Mouse (Mus musculus): ENCODE data around the gene Zcchc9.
"Not testable (repeated sequence)": the region's sequence is repeated elsewhere in the genome, so short reads cannot be mapped to it uniquely, and the experiment has no call there.

Zcchc9 gene

GRCm38 (mm10) chr13:91807155-91807839 is at the start of gene Zcchc9:
Zcchc9 (minus strand) TSS chr13:91807705.
- in situ Hi-C loops (cut with MboI, MseI) = no loop called here

DNA sequence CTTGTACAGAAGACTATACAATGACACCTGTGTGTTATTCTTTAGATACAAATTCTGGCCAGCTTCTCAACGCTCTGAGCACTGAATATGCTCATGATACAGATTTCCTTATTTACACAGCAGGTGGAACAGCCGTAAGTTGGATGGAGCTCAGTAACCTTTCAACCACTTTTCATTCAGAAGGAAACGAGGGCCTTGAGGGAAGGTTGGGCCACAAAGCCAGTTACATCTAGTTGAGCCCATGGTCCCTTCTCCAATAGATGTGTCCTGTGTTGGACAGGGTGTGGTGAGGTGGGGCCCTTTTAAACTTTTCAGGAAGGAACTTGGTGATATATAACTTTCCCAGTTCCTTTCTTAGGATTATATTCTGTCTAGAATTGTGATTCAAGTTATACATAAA is 46.9 kb upstream of the Zcchc9 start:
- in situ Hi-C loops (cut with MboI, MseI) = no loop called here

DNA sequence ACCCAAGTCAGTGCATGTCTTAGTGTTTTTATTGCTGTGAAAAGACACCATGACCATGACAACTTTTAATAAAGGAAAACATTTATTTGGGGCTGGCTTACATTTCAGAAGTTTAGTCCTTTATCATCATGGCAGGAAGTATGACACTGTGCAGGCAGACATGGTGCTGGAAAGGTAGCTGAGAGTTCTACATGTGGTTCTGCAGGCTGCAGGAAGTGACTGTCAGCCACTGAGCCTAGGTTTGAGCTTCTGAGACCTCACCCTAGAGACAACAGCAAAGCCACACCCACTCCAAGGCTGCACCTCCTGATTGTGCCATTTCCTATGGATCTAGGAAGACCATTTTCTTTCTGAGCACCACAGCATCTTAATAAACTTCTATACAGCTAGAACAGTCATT is 20.4 kb upstream of the Zcchc9 start:
- in situ Hi-C loops (cut with MboI, MseI) = no loop called here

DNA sequence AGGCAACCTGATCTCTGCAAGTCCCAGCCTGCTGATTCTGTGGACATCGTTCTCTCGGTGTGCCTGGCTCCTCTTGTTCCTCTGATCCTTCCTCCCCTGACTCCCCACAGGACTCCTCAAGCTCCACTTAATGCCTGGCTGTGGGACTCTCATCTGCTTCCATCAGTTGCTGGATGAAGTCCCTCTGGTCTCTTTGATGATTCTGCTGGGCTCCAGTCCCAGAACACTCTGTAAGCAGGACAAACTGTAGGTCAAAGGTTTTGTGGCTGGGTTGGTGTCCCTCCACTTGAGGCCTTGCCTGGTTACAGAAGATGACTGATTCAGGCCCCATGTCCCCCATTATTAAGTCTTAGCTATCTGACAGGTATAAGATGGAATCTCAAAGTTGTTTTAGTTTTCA is 18.6 kb upstream of the Zcchc9 start:
- in situ Hi-C loops (cut with MboI, MseI) = no loop called here

GRCm38 (mm10) chr13:91824845-91825550 is 17.5 kb upstream of the Zcchc9 start:
- in situ Hi-C loops (cut with MboI, MseI) = no loop called here

GRCm38 (mm10) chr13:91823735-91824134 is 16.2 kb upstream of the Zcchc9 start:
- in situ Hi-C loops (cut with MboI, MseI) = no loop called here

- in situ Hi-C loops (cut with MboI, MseI) = no loop called here
Measured at GRCm38 (mm10) chr13:91814670-91815069, 7.2 kb upstream of the Zcchc9 start.

DNA sequence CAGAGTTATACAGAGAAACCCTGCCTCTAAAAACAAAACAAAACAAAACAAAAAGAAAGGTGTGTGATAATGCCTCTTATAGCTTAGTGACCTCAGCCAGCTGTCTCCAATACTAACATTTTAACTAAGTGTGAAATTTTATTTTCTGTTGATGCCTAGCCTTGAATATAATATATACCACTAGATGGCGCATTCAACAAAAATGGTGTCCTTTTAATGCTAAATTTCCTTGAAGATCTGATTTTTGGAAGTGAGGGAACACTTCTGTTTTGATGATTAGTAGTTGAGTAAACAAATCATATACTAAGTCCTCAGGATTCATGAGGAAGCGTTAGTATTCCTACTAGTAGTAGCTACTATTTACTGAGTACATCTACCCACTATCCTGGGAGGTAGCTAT is 2.0 kb upstream of the Zcchc9 start:
- in situ Hi-C loops (cut with MboI, MseI) = no loop called here

GRCm38 (mm10) chr13:91807874-91808575 is 520 bp upstream of the Zcchc9 start:
- in situ Hi-C loops (cut with MboI, MseI) = no loop called here

DNA sequence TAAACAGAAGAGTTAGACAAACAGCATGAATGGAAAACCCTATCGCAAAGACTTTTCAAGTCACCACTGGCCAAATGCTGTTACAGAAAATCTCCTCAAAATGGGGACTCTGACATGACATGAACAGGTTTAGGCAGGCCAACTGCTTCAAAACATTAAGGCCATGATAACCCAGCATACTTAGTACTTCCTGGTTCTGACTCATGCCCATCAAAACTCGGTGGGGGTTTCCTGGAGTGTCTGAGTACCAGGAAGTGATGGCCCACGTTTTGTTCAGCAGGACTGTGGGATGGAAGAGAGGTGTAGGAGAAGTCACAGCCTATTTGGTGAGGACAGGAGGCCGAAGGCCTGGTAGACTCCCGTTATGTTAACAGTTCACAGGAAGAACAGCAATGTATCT is 5.8 kb downstream of the Zcchc9 start:
- in situ Hi-C loops (cut with MboI, MseI) = no loop called here

GRCm38 (mm10) chr13:91797442-91797841 is 10.1 kb downstream of the Zcchc9 start:
- in situ Hi-C loops (cut with MboI, MseI) = no loop called here

DNA sequence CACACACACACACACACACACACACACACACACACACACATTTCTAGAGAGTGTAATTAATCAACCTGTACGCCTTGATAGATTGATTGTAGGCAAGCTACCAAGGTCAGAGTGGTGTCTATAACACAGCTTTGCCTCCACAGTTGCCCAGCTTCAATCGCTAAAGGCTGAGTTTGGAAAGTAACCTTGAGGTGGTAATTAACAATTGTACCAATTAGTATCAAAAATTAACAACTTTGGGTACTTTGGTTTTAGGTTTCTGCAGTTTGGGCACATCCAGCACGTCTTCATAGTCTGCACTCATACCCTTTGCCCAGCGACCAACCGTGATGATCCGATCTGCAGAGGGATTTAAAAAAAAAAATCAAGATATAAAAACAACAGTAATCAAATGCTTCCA is 10.6 kb downstream of the Zcchc9 start:
- in situ Hi-C loops (cut with MboI, MseI) = no loop called here

DNA sequence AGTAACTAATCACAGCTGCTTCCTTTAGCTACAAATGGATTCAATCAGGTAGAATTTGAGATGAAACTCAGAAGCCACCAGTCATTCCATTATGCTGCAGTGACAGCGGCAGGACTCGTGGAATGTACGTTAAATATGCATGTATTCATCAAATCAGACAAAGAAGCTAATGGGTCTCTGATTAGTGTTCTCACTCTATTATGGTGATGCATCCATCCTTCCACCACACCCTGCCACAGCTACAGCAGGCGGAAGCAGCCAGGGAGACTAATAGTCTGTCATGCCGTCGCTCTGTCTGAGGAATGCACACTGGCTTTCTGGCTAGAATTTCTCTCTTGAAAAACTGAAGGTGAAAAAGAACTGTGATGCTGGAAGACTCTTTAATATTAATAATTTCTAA is 11.5 kb downstream of the Zcchc9 start:
- in situ Hi-C loops (cut with MboI, MseI) = no loop called here

DNA sequence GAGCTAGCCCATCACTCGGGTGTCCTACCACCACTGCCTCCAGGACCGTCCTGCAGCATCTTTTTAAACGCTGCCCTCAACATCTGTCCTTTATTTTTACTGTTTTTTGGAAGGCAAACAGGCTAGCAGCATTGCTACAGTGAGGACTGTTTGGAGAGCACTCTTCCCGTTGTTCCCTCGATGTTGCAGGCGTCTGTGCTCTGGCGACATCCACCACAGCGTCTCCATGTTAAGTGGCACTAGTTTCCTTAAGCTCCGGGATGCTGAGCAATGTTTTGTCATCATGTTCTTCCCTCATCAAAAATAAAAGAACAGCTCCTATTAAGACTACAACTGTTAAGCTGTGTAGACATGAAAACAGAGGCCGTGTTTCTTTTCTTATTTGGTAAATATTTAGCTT is 11.9 kb downstream of the Zcchc9 start:
- in situ Hi-C loops (cut with MboI, MseI) = no loop called here

DNA sequence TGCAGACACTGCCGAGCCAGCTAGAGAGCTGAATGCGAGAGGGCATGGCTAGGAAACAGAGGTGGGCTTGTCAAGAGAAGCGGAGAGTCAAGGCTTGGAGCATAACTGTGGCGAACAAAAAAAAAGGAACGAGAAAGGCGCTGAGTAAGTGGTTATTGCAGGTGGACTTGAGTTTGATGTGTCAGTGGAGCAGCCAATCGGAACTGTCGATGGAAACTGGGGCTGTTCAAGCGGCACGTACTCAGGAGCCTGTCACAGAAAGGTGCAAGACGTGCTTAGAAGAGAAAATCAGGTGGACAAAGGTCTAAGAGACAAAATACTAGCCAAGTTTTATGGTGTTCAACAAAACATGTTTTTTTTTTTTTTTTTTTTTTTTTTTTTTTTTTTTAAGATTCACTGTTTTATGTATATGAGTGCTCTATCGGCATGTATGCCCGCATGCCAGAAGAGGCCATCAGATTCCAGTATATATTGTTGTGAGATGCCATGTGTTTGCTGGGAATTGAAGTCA is 12.5 kb downstream of the Zcchc9 start:
- in situ Hi-C loops (cut with MboI, MseI) = no loop called here

DNA sequence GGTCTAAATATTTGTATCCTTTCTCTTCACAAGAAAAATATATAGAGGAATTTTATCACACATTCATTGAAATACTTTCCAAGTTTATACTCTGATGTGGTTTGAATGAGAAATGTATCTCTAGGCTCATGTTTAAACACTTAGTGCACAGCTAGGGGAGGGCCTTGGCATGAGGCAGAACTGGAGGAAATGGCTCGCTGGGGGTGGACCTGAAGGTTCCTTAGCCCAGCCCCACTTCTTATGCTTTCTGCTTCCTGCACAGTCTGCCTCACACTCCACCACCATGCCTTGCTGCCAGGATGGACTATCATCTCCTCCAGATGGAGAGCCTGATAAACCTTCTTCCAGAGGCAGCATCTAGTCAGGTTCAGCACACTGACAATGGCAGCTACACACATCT is 15.5 kb downstream of the Zcchc9 start:
- in situ Hi-C loops (cut with MboI, MseI) = no loop called here

DNA sequence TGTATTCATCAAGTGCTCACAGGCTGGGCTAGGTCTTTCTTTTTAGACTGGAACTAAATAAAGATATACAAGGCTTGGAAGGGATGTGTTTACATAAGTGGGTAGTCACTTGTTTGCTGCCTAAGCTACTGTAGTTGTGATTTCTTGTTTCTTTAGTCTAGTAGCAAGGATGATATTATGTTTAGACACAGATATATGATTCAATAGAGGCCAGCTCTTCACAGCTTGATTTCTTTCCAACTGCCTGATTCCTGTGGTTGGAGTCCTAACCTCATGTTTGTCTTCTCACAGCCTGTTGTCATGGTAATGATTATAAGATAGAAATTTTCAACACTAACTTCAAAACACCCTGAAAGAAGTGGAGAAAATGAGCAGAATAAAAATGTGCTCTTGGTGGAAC is 27.6 kb downstream of the Zcchc9 start:
- in situ Hi-C loops (cut with MboI, MseI) = no loop called here

DNA sequence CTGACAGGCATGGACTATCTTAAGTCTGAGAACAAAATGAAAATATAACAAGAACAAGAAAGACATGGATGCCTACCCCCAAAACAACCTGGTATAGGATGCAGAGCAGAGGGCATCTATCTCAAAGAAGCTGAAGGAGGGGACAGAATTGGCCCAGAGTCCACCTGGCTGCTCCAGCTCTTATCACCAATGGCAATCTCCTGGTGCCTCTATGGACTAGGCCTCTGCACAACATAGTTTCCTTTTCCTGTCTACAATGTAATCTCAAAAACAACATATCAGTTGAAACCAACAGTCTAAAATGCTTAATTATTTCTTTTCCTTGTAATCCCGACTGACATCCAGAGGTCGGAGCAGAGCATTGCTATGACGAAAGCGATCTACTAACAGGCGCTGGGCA is 29.4 kb downstream of the Zcchc9 start:
- in situ Hi-C loops (cut with MboI, MseI) = no loop called here

- in situ Hi-C loops (cut with MboI, MseI) = no loop called here
Measured at GRCm38 (mm10) chr13:91768683-91769651, 38.5 kb downstream of the Zcchc9 start.

- in situ Hi-C loops (cut with MboI, MseI) = no loop called here
Measured at GRCm38 (mm10) chr13:91765627-91766026, 41.9 kb downstream of the Zcchc9 start.

DNA sequence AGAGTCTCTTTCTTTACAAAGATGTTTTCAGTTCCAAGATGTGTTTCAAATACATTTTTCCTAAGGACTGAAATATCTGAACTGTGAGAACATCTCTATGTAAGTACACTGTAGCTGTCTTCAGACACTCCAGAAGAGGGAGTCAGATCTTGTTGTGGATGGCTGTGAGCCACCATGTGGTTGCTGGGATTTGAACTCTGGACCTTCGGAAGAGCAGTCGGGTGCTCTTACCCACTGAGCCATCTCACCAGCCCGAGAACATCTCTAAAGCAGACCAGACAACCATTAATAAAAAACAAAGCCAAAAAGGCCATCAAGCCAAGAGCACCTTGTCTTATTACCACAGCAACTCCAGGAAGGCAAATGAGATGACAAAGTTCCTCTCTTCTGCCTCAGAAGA is 43.9 kb downstream of the Zcchc9 start:
- in situ Hi-C loops (cut with MboI, MseI) = not testable (repeated sequence)
